Mouse (Mus musculus): Measurements from ENCODE around the gene Syt16. TPM values are rescaled to one million over a fixed set of nuclear protein-coding genes. Genes with fewer than 3 reads are reported as not detected.

Syt16 gene
- total RNA-seq, 1 experiment from 2014 or later: 1.6 TPM

DNA sequence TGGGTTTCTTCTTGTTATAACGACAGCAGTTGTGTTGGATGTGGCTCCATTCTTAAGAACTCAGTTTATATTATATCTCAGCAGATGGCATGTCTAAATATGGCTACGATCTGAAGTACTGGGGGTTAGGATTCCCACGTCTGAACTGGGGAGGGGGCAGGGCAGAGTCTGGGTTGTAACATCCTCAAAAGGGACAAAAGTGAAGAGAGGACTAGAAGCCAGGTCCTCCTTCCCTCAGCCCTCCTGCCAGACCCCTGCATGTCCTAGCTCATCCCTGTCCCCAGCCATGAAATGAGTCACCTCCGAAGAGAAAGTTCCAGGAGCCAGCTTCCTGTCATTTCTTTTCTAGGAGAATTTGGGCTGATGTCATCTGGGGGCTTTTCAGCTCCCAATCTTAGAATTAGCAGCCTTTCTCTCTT lies 111.2 kb downstream of the Syt16 start:
- no peak for DNase-seq

DNA sequence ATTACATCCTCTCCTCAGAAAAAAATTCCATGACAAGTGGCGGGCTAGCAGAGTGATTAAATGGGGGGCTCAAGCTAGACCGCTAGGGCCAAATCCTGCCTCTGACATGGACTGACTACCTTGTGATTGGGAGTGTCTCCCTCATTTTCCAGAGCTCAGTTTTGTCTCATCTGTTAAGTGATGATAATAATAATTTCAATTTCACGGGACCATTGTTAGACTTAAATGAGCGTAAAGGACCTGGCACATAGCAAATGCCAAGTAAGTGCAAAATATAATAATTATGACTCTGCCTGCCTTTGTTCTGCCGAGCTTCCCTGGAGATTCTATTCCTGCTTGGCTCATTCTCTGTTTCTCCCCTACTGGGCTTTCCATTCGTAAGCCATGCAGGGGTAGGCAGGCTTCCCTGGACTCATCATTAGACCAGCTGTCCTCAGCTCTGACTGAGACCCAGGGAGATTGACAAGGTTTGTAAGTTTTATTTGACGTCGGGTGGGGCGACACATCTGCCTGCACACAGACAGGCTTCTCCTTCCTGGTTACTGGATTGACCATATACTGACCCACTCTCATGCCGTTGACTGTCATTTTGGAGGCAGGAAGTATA lies 112.1 kb downstream of the Syt16 start:
- DNase-seq: no peak

GRCm38 (mm10) chr12:74116825-74117224 lies 119.4 kb downstream of the Syt16 start:
- DNase-seq: no peak

DNA sequence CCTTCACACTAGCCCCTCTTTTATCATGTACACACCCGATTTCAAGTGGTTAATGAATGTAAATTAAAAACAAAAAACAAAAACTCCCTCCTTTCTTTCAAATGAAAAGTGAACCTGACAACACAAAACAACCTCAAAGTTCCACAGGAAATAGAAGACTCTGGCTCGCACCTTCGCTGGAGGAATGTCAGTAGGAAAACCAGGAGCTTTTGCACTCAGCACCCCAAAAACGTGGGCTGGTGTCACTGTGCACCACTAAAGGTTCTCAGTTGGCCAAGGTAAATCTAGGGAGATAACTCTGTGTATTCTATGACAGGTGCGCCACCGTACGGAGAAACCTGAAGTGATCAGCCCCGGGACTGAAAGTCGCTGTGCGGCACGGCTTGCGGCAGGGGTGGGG lies 128.3 kb downstream of the Syt16 start:
- DNase-seq: peak; percentile 1

- DNase-seq: no peak
Observed at GRCm38 (mm10) chr12:74128229-74128628, 130.8 kb downstream of the Syt16 start.

- DNase-seq: no peak
Observed at GRCm38 (mm10) chr12:74131790-74132189, 134.3 kb downstream of the Syt16 start.

DNA sequence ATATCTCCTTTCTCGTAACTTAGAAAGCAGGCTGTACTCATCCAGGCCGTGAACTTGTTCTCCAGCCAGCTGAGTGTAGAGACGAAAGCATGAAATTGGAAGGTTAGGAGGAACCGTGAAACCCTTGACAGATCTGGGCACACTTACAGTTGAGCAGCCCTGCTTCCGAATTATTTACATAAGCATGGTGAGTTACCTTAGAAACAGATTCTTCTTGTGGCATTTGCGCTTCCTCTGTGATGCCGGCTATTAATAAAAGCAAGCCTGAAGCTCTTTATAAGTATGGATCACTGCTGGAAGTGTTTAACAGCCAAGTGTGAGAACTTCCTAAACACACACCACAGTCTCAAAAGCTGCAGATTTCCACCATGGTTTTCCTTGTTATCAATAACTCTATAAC lies 144.7 kb downstream of the Syt16 start:
- DNase-seq: no peak

GRCm38 (mm10) chr12:74144385-74144784 lies 146.9 kb downstream of the Syt16 start:
- no peak for DNase-seq

GRCm38 (mm10) chr12:74160791-74161190 lies 163.3 kb downstream of the Syt16 start:
- no peak for DNase-seq

DNA sequence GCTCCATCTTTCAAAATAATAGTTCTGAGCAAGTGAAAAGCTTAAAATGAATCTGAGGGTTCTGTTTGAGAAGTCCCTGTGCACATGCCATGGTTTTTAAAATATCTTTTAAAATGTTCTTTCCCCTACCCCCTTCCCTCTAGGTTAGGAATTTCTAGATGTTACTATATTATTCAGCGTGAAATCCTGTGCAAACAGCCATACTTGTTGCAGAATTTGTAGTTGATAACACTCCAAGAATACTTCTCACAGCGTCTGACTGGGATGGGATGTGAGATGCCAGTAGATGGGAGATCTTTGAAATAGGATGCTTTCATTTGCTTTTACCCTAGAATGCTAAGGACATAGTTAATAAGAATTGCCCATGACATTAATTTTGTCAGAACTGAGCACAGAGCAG lies 165.6 kb downstream of the Syt16 start:
- no peak for DNase-seq

GRCm38 (mm10) chr12:74171257-74171656 lies 173.8 kb downstream of the Syt16 start:
- no peak for DNase-seq

- no peak for DNase-seq
Observed at GRCm38 (mm10) chr12:74173902-74174301, 176.4 kb downstream of the Syt16 start.

- DNase-seq: no peak
Observed at GRCm38 (mm10) chr12:74184596-74184995, 187.1 kb downstream of the Syt16 start.

DNA sequence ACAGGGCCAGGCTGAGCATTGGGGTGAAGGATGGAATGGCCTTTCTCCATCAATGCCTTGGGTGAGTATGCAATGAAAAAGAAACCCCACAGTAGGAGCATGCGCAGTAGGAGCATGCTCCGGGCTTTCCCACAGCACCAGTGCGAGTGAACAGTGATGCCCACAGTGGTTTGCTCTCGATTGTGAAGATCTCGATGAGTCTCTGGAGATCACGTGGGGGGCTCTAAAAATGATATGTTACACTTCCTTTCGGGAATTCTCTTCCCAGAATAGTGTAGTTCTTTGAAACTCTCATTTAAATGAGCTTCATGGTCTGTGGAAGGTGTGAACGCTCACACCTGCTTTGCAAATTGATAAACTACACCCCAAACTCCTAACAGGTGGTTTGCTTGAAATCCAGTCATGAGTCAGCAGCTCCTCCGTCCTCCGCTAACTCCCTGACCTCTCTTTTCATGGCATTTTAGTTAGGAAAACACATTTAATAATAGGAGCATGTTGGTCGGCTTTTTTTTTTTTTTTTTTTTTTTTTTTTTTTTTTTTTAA lies 190.9 kb downstream of the Syt16 start:
- DNase-seq: no peak

GRCm38 (mm10) chr12:74188815-74189214 lies 191.4 kb downstream of the Syt16 start:
- DNase-seq: no peak

- DNase-seq: no peak
Observed at GRCm38 (mm10) chr12:74189840-74190239, 192.4 kb downstream of the Syt16 start.

GRCm38 (mm10) chr12:74190297-74190696 lies 192.8 kb downstream of the Syt16 start:
- DNase-seq: no peak

GRCm38 (mm10) chr12:74192552-74192951 lies 195.1 kb downstream of the Syt16 start:
- DNase-seq: no peak

DNA sequence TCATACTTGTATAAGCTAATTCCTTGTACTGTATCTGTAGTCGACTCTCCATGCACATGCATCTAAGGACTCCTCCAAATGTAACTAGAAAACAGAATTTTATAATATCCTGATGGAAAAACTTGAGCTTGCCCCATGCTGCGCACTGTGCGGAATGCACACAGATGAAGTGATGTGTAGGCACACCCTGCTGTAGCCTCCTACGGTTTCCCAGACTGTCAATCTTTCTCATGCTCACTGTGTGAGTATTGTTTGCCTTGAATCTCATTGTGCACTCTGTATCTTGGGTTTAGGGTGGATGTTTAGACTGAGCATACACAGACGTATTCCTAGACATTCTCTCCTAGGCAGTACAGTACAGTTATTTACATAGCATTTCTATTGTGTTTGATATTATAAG lies 203.9 kb downstream of the Syt16 start:
- DNase-seq: no peak

- no peak for DNase-seq
Observed at GRCm38 (mm10) chr12:74202431-74203042, 205.1 kb downstream of the Syt16 start.

GRCm38 (mm10) chr12:74212156-74212555 lies 214.7 kb downstream of the Syt16 start:
- no peak for DNase-seq

DNA sequence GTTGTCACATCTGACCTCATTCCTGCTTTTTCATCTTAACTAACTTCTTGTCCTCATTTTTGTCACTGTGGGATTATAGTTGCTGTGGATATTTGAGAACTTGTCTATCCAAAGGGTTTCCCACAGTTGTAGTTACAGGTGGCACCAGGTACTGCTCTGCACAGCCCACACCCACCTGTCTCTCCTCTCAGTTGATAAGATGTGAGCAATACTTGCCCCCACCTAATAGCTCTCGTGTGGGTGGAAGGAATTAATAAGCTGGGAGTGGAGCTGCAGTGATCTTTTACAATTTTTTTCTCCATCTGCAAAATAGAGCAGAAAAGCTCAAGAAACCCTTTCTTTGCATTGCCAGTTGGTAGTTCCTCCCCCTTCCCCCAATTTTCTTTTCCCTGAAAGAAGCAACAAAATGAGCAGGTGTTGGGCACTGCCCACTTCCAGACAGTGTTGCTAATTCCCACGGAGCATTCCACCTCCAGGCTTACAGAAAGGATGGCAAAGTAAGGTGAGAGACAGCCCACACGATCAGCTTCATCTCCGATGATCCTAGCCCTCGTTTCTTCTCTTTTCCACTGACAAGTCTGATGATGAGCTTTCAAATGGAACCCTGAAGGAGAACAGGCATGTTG lies 218.8 kb downstream of the Syt16 start:
- DNase-seq: no peak

GRCm38 (mm10) chr12:74219909-74220308 lies 222.4 kb downstream of the Syt16 start:
- no peak for DNase-seq

GRCm38 (mm10) chr12:74220651-74221050 lies 223.2 kb downstream of the Syt16 start:
- no peak for DNase-seq

Data from adrenal gland, postnatal 25 days (tissue).